Comparison of ENCODE assay signal across 8 mouse cellular contexts in genomic region chr11:97437745-97438144, GRCm38 (mm10). TPM values are rescaled to one million over a fixed set of nuclear protein-coding genes. Genes with fewer than 3 reads are reported as not detected.
DNase-seq lines count a peak whose midpoint lies in the region; ATAC-seq and TF ChIP-seq lines count a peak whose summit lies in the region.

No protein-coding gene starts in this region.

- 0 out of 2 replicates have a peak overlapping the region, but pooled peaks have one; percentile 11 for H3K27ac ChIP-seq in forebrain, embryonic 15.5 days (replicated peaks)
- no peak overlapping the region for H3K27ac ChIP-seq in forebrain, embryonic 14.5 days (ENCODE audit: low read depth, low read length)
- H3K27ac ChIP-seq in lung, embryonic 16.5 days (ENCODE audit: low read length) = peak overlapping the region; percentile 96
- H3K27ac ChIP-seq in midbrain, postnatal 0 days (ENCODE audit: low read depth, low read length) = no peak overlapping the region

- ATAC-seq in forebrain, embryonic 15.5 days (replicated peaks) = no peak
- no peak for ATAC-seq in forebrain, embryonic 14.5 days
- ATAC-seq in lung, embryonic 16.5 days (ENCODE audit: low read depth) = peak; percentile 57
- ATAC-seq in midbrain, postnatal 0 days (ENCODE audit: low FRiP score) = no peak

- whole genome bisulfite sequencing in forebrain, embryonic 15.5 days = 14% methylated on average over 5 of the region's 5 CpGs
- 12% methylated on average over 5 of the region's 5 CpGs for WGBS in forebrain, embryonic 14.5 days
- 7% methylated on average over 5 of the region's 5 CpGs for WGBS in lung, embryonic 16.5 days
- WGBS in midbrain, postnatal 0 days = 26% methylated on average over 5 of the region's 5 CpGs

- H3K4me3 ChIP-seq in forebrain, embryonic 15.5 days = no peak overlapping the region
- no peak overlapping the region for H3K4me3 ChIP-seq in forebrain, embryonic 14.5 days (ENCODE audit: low read depth, low read length)
- H3K4me3 ChIP-seq in lung, embryonic 16.5 days (ENCODE audit: low read length) = no peak overlapping the region
- H3K4me3 ChIP-seq in midbrain, postnatal 0 days (ENCODE audit: low read depth, low read length) = no peak overlapping the region

- no peak for TF ChIP-seq CTCF in midbrain, postnatal 0 days (IDR thresholded peaks at IDR 0.05)

- peaks cover 21% of the 10 kb centered on the region; the same call in 1 of the 2 replicates for H3K27me3 ChIP-seq in forebrain, embryonic 15.5 days
- peaks cover 19% of the 10 kb centered on the region for H3K27me3 ChIP-seq in forebrain, embryonic 14.5 days (replicated peaks; ENCODE audit: control insufficient read depth, insufficient read depth, low read length)
- H3K27me3 ChIP-seq in lung, embryonic 16.5 days (ENCODE audit: control insufficient read depth, insufficient read depth, low read depth, low read length) = no peaks in the 10 kb centered on the region
- no peaks in the 10 kb centered on the region; the same call in 1 of the 2 replicates for H3K27me3 ChIP-seq in midbrain, postnatal 0 days (ENCODE audit: insufficient read depth, low read length)

- DNase-seq in forebrain, embryonic 14.5 days (ENCODE audit: low spot score) = no peak
- peak; percentile 70 for DNase-seq in adrenal gland, postnatal 25 days
- peak; percentile 88 for DNase-seq in heart, adult 8-10 months (ENCODE audit: low spot score)
- peak; percentile 87 for DNase-seq in kidney, adult 9 months
- peak; percentile 80 to 85 for DNase-seq in urinary bladder, postnatal 4 days (ENCODE audit: low spot score in 2 of 2)
- no peak for DNase-seq in midbrain, postnatal 0 days (ENCODE audit: low spot score)

- H3K9ac ChIP-seq in forebrain, embryonic 15.5 days (replicated peaks) = no peak overlapping the region
- no peak overlapping the region for H3K9ac ChIP-seq in forebrain, embryonic 14.5 days (ENCODE audit: low read length)
- H3K9ac ChIP-seq in lung, embryonic 16.5 days (ENCODE audit: low read length) = peak overlapping the region; percentile 51
- H3K9ac ChIP-seq in midbrain, postnatal 0 days (replicated peaks; ENCODE audit: low read length, poor library complexity, severe bottlenecking) = no peak overlapping the region

- H3K4me1 ChIP-seq in forebrain, embryonic 15.5 days = peaks cover 36% of the 10 kb centered on the region
- peaks cover 11% of the 10 kb centered on the region for H3K4me1 ChIP-seq in forebrain, embryonic 14.5 days (ENCODE audit: control insufficient read depth, insufficient read depth, low read length)
- peaks cover 70% of the 10 kb centered on the region for H3K4me1 ChIP-seq in lung, embryonic 16.5 days (replicated peaks; ENCODE audit: control insufficient read depth, insufficient read depth, low read length)
- H3K4me1 ChIP-seq in midbrain, postnatal 0 days (ENCODE audit: insufficient read depth, low read length) = 0 out of 2 replicates have a peak, but pooled peaks cover 6% of the 10 kb centered on the region

- H3K9me3 ChIP-seq in forebrain, embryonic 15.5 days = no peaks in the 10 kb centered on the region
- H3K9me3 ChIP-seq in forebrain, embryonic 14.5 days (replicated peaks; ENCODE audit: control insufficient read depth, low read length) = no peaks in the 10 kb centered on the region
- no peaks in the 10 kb centered on the region for H3K9me3 ChIP-seq in lung, embryonic 16.5 days (ENCODE audit: control insufficient read depth, low read length)
- no peaks in the 10 kb centered on the region for H3K9me3 ChIP-seq in midbrain, postnatal 0 days (ENCODE audit: low read length)

- no peaks in the 10 kb centered on the region for H3K36me3 ChIP-seq in forebrain, embryonic 15.5 days
- H3K36me3 ChIP-seq in forebrain, embryonic 14.5 days (ENCODE audit: control insufficient read depth, insufficient read depth, low read length) = no peaks in the 10 kb centered on the region
- no peaks in the 10 kb centered on the region for H3K36me3 ChIP-seq in lung, embryonic 16.5 days (ENCODE audit: control insufficient read depth, insufficient read depth, low read length)
- no peaks in the 10 kb centered on the region; the same call in 1 of the 2 replicates for H3K36me3 ChIP-seq in midbrain, postnatal 0 days (ENCODE audit: insufficient read depth, low read length)

- no peak overlapping the region for H3K4me2 ChIP-seq in forebrain, embryonic 15.5 days (replicated peaks)
- H3K4me2 ChIP-seq in forebrain, embryonic 14.5 days (ENCODE audit: low read length) = no peak overlapping the region
- peak overlapping the region; percentile 1 for H3K4me2 ChIP-seq in lung, embryonic 16.5 days (ENCODE audit: low read depth, low read length)
- H3K4me2 ChIP-seq in midbrain, postnatal 0 days (ENCODE audit: low read depth, low read length, poor library complexity, severe bottlenecking) = no peak overlapping the region

RNA-seq across cellular contexts. Expression of gene Arhgap23, which starts 22.4 kb away (rescaled TPM):
- polyA plus RNA-seq in forebrain, embryonic 15.5 days (2015; fragmentation: Nextera tagmentation; extraction: Ambion mirVana) = 7.1 and 8.4 TPM in 2 replicates
- 5.4 and 6.3 TPM in 2 replicates for polyA plus RNA-seq in forebrain, embryonic 14.5 days (2014; fragmentation: Nextera tagmentation; extraction: Ambion mirVana)
- total RNA-seq in adrenal gland, postnatal 25 days (2021) = 29.5 and 37.8 TPM in 2 replicates
- total RNA-seq in heart, adult 8-10 months (2022) = 10 to 100 TPM; 13.3 to 14.9 (median 14.0) TPM
- 5.2 and 5.4 TPM in 2 replicates for polyA plus RNA-seq in lung, embryonic 16.5 days (2015; fragmentation: Nextera tagmentation; extraction: Ambion mirVana)
- 80.2 and 80.9 TPM in 2 replicates for total RNA-seq in midbrain, postnatal 0 days (2014; rRNA removed)
- polyA plus RNA-seq in midbrain, postnatal 0 days (2015; fragmentation: Nextera tagmentation; extraction: Ambion mirVana) = 9.2 and 9.6 TPM in 2 replicates

Comparison
In these comparisons a context has a peak if more than half of its experiments do, and no peak if none do; other contexts are left out.
1. H3K27ac ChIP-seq: peak in forebrain, embryonic 15.5 days (single experiment) and lung, embryonic 16.5 days (single experiment); none in forebrain, embryonic 14.5 days (single experiment) and midbrain, postnatal 0 days (single experiment).
2. DNase-seq: peak in adrenal gland, postnatal 25 days (single experiment), heart, adult 8-10 months (single experiment), kidney, adult 9 months (single experiment) and urinary bladder, postnatal 4 days (2 of 2); none in forebrain, embryonic 14.5 days (single experiment) and midbrain, postnatal 0 days (single experiment).